Mouse (Mus musculus): ENCODE data around the gene Furin. TPM values are rescaled to one million over a fixed set of nuclear protein-coding genes. Genes with fewer than 3 reads are reported as not detected.
A peak's percentile ranks its signal among the peaks of the same experiment; 100 is the strongest.

Gene Furin
- polyA plus RNA-seq, 1 experiment from 2014 or later, result 27.3 TPM

- WGBS, result 16% methylated on average over 5 of the region's 5 CpGs
- H3K4me3 ChIP-seq (ENCODE audit: low read depth, low read length), result peak overlapping the region; percentile 92
- DNase-seq (ENCODE audit: low spot score) (peak; percentile 67), ATAC-seq (peak; percentile 10; the same call in 1 of the 2 replicates)
- peak overlapping the region; percentile 99 for H3K9ac ChIP-seq (replicated peaks; ENCODE audit: low read depth)
- H3K4me1 ChIP-seq (ENCODE audit: insufficient read depth, low read depth, low read length), result peaks cover 22% of the 10 kb centered on the region; the same call in 1 of the 2 replicates
- peak overlapping the region; percentile 93 for H3K4me2 ChIP-seq (replicated peaks; ENCODE audit: low read depth, low read length)
- no peaks in the 10 kb centered on the region for H3K27me3 ChIP-seq (replicated peaks; ENCODE audit: insufficient read depth, low read length)
- peaks cover 9% of the 10 kb centered on the region; the same call in 1 of the 2 replicates for H3K36me3 ChIP-seq (ENCODE audit: insufficient read depth, low read length)
- peak overlapping the region; percentile 98 for H3K27ac ChIP-seq (ENCODE audit: low read length)
- H3K9me3 ChIP-seq (ENCODE audit: low read length), result no peaks in the 10 kb centered on the region
- no peak for TF ChIP-seq EP300 (IDR thresholded peaks at IDR 0.05)
- TF ChIP-seq CTCF (IDR thresholded peaks at IDR 0.05), result no peak
Observed at GRCm38 (mm10) chr7:80401041-80401859, 4.0 kb downstream of the Furin start.

GRCm38 (mm10) chr7:80400571-80400970, 4.7 kb downstream of the Furin start:
- 0 out of 2 replicates have a peak overlapping the region, but pooled peaks have one; percentile 19 for H3K9ac ChIP-seq (replicated peaks; ENCODE audit: low read depth)
- H3K27ac ChIP-seq (ENCODE audit: low read length), result peak overlapping the region; percentile 98; the same call in 1 of the 2 replicates
- no peaks in the 10 kb centered on the region for H3K9me3 ChIP-seq (ENCODE audit: low read length)
- 43% methylated on average over 6 of the region's 6 CpGs for WGBS
- H3K27me3 ChIP-seq (replicated peaks; ENCODE audit: insufficient read depth, low read length), result no peaks in the 10 kb centered on the region
- DNase-seq (ENCODE audit: low spot score) (no peak), ATAC-seq (no peak)
- H3K36me3 ChIP-seq (ENCODE audit: insufficient read depth, low read length), result peaks cover 13% of the 10 kb centered on the region; the same call in 1 of the 2 replicates
- peak overlapping the region; percentile 8; the same call in 1 of the 2 replicates for H3K4me3 ChIP-seq (ENCODE audit: low read depth, low read length)
- H3K4me1 ChIP-seq (ENCODE audit: insufficient read depth, low read depth, low read length), result peaks cover 22% of the 10 kb centered on the region; the same call in 1 of the 2 replicates
- peak overlapping the region; percentile 93 for H3K4me2 ChIP-seq (replicated peaks; ENCODE audit: low read depth, low read length)
- TF ChIP-seq EP300 (IDR thresholded peaks at IDR 0.05) (no peak), CTCF (IDR thresholded peaks at IDR 0.05) (no peak)

- TF ChIP-seq CTCF (IDR thresholded peaks at IDR 0.05), result peak; percentile 55
- no peak for TF ChIP-seq EP300 (IDR thresholded peaks at IDR 0.05)
- 0 out of 2 replicates have a peak overlapping the region, but pooled peaks have one; percentile 8 for H3K4me3 ChIP-seq (ENCODE audit: low read depth, low read length)
- peak; percentile 8 for ATAC-seq
Observed at GRCm38 (mm10) chr7:80400099-80400498, 5.1 kb downstream of the Furin start.

GRCm38 (mm10) chr7:80398654-80399444, 6.4 kb downstream of the Furin start:
- Histone ChIP-seq H3K4me3 (ENCODE audit: low read depth, low read length) (no peak overlapping the region), H3K27me3 (replicated peaks; ENCODE audit: insufficient read depth, low read length) (no peaks in the 10 kb centered on the region), H3K4me2 (replicated peaks; ENCODE audit: low read depth, low read length) (no peak overlapping the region), H3K4me1 (ENCODE audit: insufficient read depth, low read depth, low read length) (peaks cover 22% of the 10 kb centered on the region; the same call in 1 of the 2 replicates), H3K9ac (replicated peaks; ENCODE audit: low read depth) (no peak overlapping the region), H3K27ac (ENCODE audit: low read length) (no peak overlapping the region), H3K9me3 (ENCODE audit: low read length) (no peaks in the 10 kb centered on the region), H3K36me3 (ENCODE audit: insufficient read depth, low read length) (peaks cover 23% of the 10 kb centered on the region; the same call in 1 of the 2 replicates)
- WGBS, result 71% methylated on average over 9 of the region's 9 CpGs
- DNase-seq (ENCODE audit: low spot score), result no peak
- TF ChIP-seq EP300 (IDR thresholded peaks at IDR 0.05) (no peak), CTCF (IDR thresholded peaks at IDR 0.05) (no peak)
- ATAC-seq, result no peak

More at GRCm38 (mm10) chr7:80400099-80400498, 5.1 kb downstream of the Furin start:
- peak; percentile 69 for DNase-seq (ENCODE audit: low spot score)
- Histone ChIP-seq H3K9ac (replicated peaks; ENCODE audit: low read depth) (no peak overlapping the region), H3K36me3 (ENCODE audit: insufficient read depth, low read length) (peaks cover 18% of the 10 kb centered on the region; the same call in 1 of the 2 replicates), H3K27ac (ENCODE audit: low read length) (peak overlapping the region; percentile 98; the same call in 1 of the 2 replicates), H3K4me1 (ENCODE audit: insufficient read depth, low read depth, low read length) (peaks cover 22% of the 10 kb centered on the region; the same call in 1 of the 2 replicates), H3K9me3 (ENCODE audit: low read length) (no peaks in the 10 kb centered on the region), H3K27me3 (replicated peaks; ENCODE audit: insufficient read depth, low read length) (no peaks in the 10 kb centered on the region), H3K4me2 (replicated peaks; ENCODE audit: low read depth, low read length) (peak overlapping the region; percentile 93; the same call in 1 of the 2 replicates)
- 47% methylated on average over 5 of the region's 5 CpGs for WGBS

- no peak overlapping the region for H3K9ac ChIP-seq (replicated peaks; ENCODE audit: low read depth)
- H3K27me3 ChIP-seq (replicated peaks; ENCODE audit: insufficient read depth, low read length), result no peaks in the 10 kb centered on the region
- ATAC-seq, result no peak
- peaks cover 18% of the 10 kb centered on the region; the same call in 1 of the 2 replicates for H3K4me1 ChIP-seq (ENCODE audit: insufficient read depth, low read depth, low read length)
- WGBS, result 91% methylated on average over 9 of the region's 9 CpGs
- no peak overlapping the region for H3K27ac ChIP-seq (ENCODE audit: low read length)
- H3K4me3 ChIP-seq (ENCODE audit: low read depth, low read length), result no peak overlapping the region
- H3K4me2 ChIP-seq (replicated peaks; ENCODE audit: low read depth, low read length), result no peak overlapping the region
- no peak for DNase-seq (ENCODE audit: low spot score)
- TF ChIP-seq EP300 (IDR thresholded peaks at IDR 0.05) (no peak), CTCF (IDR thresholded peaks at IDR 0.05) (no peak)
- no peaks in the 10 kb centered on the region for H3K9me3 ChIP-seq (ENCODE audit: low read length)
- H3K36me3 ChIP-seq (ENCODE audit: insufficient read depth, low read length), result peaks cover 32% of the 10 kb centered on the region; the same call in 1 of the 2 replicates
Observed at GRCm38 (mm10) chr7:80397986-80398385, 7.2 kb downstream of the Furin start.
